Mouse (Mus musculus) bone marrow macrophage, adult 2 months (primary cell): Measurements from ENCODE around the gene Gfpt1.

Experiments used
- CTCF ChIP-seq: IDR thresholded peaks from 2 replicates; pipeline ENCODE4 v1.5.1; 2012; ENCODE audit warnings: low read depth, mild to moderate bottlenecking, low read length, moderate library complexity
- POLR2A ChIP-seq: IDR thresholded peaks from 2 replicates; pipeline ENCODE4 v1.6.1; 2012; ENCODE audit warnings: mild to moderate bottlenecking, low read depth, low read length, borderline replicate concordance

- TF ChIP-seq POLR2A (no peak), CTCF (no peak)
Observed at GRCm38 (mm10) chr6:86997360-86997759, 45.3 kb upstream of the Gfpt1 start.
